Mouse (Mus musculus): ENCODE measurements at regions not wholly inside any gene's neighbourhood (a gene's known extent, or its start where the extent isn't known, plus 50 kb on each side); places are given as distances from the start of the nearest gene placed in this dataset.

GRCm38 (mm10) chr10:17016854-17017253 lies 706.2 kb upstream of the Cited2 start:
- Histone ChIP-seq H3K4me1 (ENCODE audit: control insufficient read depth, insufficient read depth, low read length) (no peaks in the 10 kb centered on the region), H3K27me3 (ENCODE audit: control insufficient read depth, insufficient read depth, low read length, poor library complexity, severe bottlenecking) (no peaks in the 10 kb centered on the region), H3K27ac (ENCODE audit: insufficient read depth, low read length) (no peak overlapping the region), H3K36me3 (ENCODE audit: control insufficient read depth, insufficient read depth, low read length, poor library complexity, severe bottlenecking) (no peaks in the 10 kb centered on the region), H3K9ac (ENCODE audit: low read depth, poor library complexity, severe bottlenecking) (no peak overlapping the region), H3K4me3 (ENCODE audit: low read depth, low read length) (no peak overlapping the region), H3K9me3 (replicated peaks; ENCODE audit: control insufficient read depth, insufficient read depth, low read length, poor library complexity, severe bottlenecking) (no peaks in the 10 kb centered on the region)
- TF ChIP-seq POLR2A (IDR thresholded peaks at IDR 0.05; ENCODE audit: insufficient read depth, low read length) (no peak), EP300 (IDR thresholded peaks at IDR 0.05; ENCODE audit: insufficient read depth, low read depth, low read length) (no peak)

- no peaks in the 10 kb centered on the region for H3K36me3 ChIP-seq (ENCODE audit: control insufficient read depth, insufficient read depth, low read length, poor library complexity, severe bottlenecking)
- no peak overlapping the region for H3K27ac ChIP-seq (ENCODE audit: insufficient read depth, low read length)
- TF ChIP-seq POLR2A (IDR thresholded peaks at IDR 0.05; ENCODE audit: insufficient read depth, low read length) (no peak), CTCF (IDR thresholded peaks at IDR 0.05; ENCODE audit: low read depth, low read length) (no peak)
- H3K9ac ChIP-seq (ENCODE audit: low read depth, poor library complexity, severe bottlenecking): no peak overlapping the region
- H3K27me3 ChIP-seq (ENCODE audit: control insufficient read depth, insufficient read depth, low read length, poor library complexity, severe bottlenecking): no peaks in the 10 kb centered on the region
- H3K4me1 ChIP-seq (ENCODE audit: control insufficient read depth, insufficient read depth, low read length): no peaks in the 10 kb centered on the region
- H3K9me3 ChIP-seq (replicated peaks; ENCODE audit: control insufficient read depth, insufficient read depth, low read length, poor library complexity, severe bottlenecking): no peaks in the 10 kb centered on the region
- no peak overlapping the region for H3K4me3 ChIP-seq (ENCODE audit: low read depth, low read length)
These were observed 700.5 kb upstream of the Cited2 start for GRCm38 (mm10) chr10:17022216-17023158.

GRCm38 (mm10) chr10:17023571-17024293 lies 699.3 kb upstream of the Cited2 start:
- Histone ChIP-seq H3K9ac (ENCODE audit: low read depth, poor library complexity, severe bottlenecking) (no peak overlapping the region), H3K27me3 (ENCODE audit: control insufficient read depth, insufficient read depth, low read length, poor library complexity, severe bottlenecking) (no peaks in the 10 kb centered on the region), H3K27ac (ENCODE audit: insufficient read depth, low read length) (no peak overlapping the region), H3K9me3 (replicated peaks; ENCODE audit: control insufficient read depth, insufficient read depth, low read length, poor library complexity, severe bottlenecking) (no peaks in the 10 kb centered on the region), H3K4me3 (ENCODE audit: low read depth, low read length) (no peak overlapping the region), H3K36me3 (ENCODE audit: control insufficient read depth, insufficient read depth, low read length, poor library complexity, severe bottlenecking) (no peaks in the 10 kb centered on the region), H3K4me1 (ENCODE audit: control insufficient read depth, insufficient read depth, low read length) (no peaks in the 10 kb centered on the region)
- TF ChIP-seq POLR2A (IDR thresholded peaks at IDR 0.05; ENCODE audit: insufficient read depth, low read length): no peak
- no peak for TF ChIP-seq EP300 (IDR thresholded peaks at IDR 0.05; ENCODE audit: insufficient read depth, low read depth, low read length)
- no peak for TF ChIP-seq CTCF (IDR thresholded peaks at IDR 0.05; ENCODE audit: low read depth, low read length)

GRCm38 (mm10) chr10:17024294-17024665 lies 698.7 kb upstream of the Cited2 start:
- no peak overlapping the region for H3K9ac ChIP-seq (ENCODE audit: low read depth, poor library complexity, severe bottlenecking)
- no peak overlapping the region for H3K4me3 ChIP-seq (ENCODE audit: low read depth, low read length)
- H3K27ac ChIP-seq (ENCODE audit: insufficient read depth, low read length): no peak overlapping the region
- TF ChIP-seq POLR2A (IDR thresholded peaks at IDR 0.05; ENCODE audit: insufficient read depth, low read length) (no peak), EP300 (IDR thresholded peaks at IDR 0.05; ENCODE audit: insufficient read depth, low read depth, low read length) (no peak), CTCF (IDR thresholded peaks at IDR 0.05; ENCODE audit: low read depth, low read length) (no peak)
- H3K36me3 ChIP-seq (ENCODE audit: control insufficient read depth, insufficient read depth, low read length, poor library complexity, severe bottlenecking): no peaks in the 10 kb centered on the region
- H3K27me3 ChIP-seq (ENCODE audit: control insufficient read depth, insufficient read depth, low read length, poor library complexity, severe bottlenecking): no peaks in the 10 kb centered on the region
- H3K9me3 ChIP-seq (replicated peaks; ENCODE audit: control insufficient read depth, insufficient read depth, low read length, poor library complexity, severe bottlenecking): no peaks in the 10 kb centered on the region
- H3K4me1 ChIP-seq (ENCODE audit: control insufficient read depth, insufficient read depth, low read length): no peaks in the 10 kb centered on the region

- H3K9me3 ChIP-seq (replicated peaks; ENCODE audit: control insufficient read depth, insufficient read depth, low read length, poor library complexity, severe bottlenecking): no peaks in the 10 kb centered on the region
- no peak overlapping the region for H3K9ac ChIP-seq (ENCODE audit: low read depth, poor library complexity, severe bottlenecking)
- H3K4me1 ChIP-seq (ENCODE audit: control insufficient read depth, insufficient read depth, low read length): no peaks in the 10 kb centered on the region
- no peaks in the 10 kb centered on the region for H3K36me3 ChIP-seq (ENCODE audit: control insufficient read depth, insufficient read depth, low read length, poor library complexity, severe bottlenecking)
- TF ChIP-seq EP300 (IDR thresholded peaks at IDR 0.05; ENCODE audit: insufficient read depth, low read depth, low read length): no peak
- TF ChIP-seq POLR2A (IDR thresholded peaks at IDR 0.05; ENCODE audit: insufficient read depth, low read length): no peak
- no peak for TF ChIP-seq CTCF (IDR thresholded peaks at IDR 0.05; ENCODE audit: low read depth, low read length)
- H3K4me3 ChIP-seq (ENCODE audit: low read depth, low read length): no peak overlapping the region
- no peak overlapping the region for H3K27ac ChIP-seq (ENCODE audit: insufficient read depth, low read length)
- H3K27me3 ChIP-seq (ENCODE audit: control insufficient read depth, insufficient read depth, low read length, poor library complexity, severe bottlenecking): no peaks in the 10 kb centered on the region
These were observed 687.9 kb upstream of the Cited2 start for GRCm38 (mm10) chr10:17034892-17035775.

Data from ES-Bruce4 (cell line).